9 mouse cellular contexts compared by ENCODE assay signal in the genomic region with DNA sequence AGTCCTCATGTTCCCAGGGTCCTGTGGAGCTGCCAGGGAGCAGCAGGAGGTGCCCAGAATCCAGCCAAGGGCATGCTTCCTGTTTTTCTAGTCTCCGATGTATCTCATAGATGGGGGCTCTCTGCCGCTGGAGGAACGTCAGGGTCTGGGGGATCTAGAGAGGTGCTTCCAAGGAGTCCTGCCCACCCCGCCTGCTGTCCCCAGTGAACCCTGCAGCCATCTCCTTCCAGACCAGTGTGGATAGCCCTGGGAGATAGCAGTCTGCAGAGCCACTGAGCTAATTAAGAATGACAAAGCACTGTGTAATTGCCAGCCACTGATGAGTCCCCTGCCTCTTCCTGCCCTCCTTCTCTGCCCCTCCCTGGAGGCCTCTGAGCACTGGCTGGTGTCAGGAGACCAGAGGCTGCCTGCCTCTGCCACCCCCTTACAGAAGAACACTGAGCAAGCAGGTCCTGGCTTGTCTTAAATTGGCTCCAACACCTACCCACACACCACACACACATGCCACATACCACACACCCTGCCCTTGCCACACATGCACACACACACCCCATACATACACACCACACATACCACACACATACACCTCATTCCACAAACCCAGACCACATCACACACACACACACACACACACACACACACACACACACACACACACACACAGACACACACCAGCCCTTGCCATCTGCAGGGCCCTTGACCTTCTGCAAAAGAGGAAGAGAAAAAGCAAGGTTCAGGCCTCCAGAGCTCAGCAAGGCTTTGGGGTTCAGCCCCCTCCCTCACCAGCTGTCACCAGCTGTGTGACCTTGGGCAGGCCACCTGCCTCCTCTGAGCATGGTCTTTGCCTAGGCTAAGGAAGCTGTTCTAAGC. TPM values are rescaled to one million over a fixed set of nuclear protein-coding genes. Genes with fewer than 3 reads are reported as not detected.
A peak's percentile ranks its signal among the peaks of the same experiment; 100 is the strongest.
DNase-seq lines count a peak whose midpoint lies in the region; ATAC-seq lines count a peak whose summit lies in the region.
"Had no signal": no experiment of that assay in that cellular context is flagged by ENCODE, and none has a peak within 500 bp of the region (broad histone marks: within the 10 kb centered on the region; RNA-seq: fewer than 3 reads in every experiment).

No protein-coding gene starts in this region.

- no peak overlapping the region for H3K27ac ChIP-seq in lung, embryonic 15.5 days
- peak overlapping the region; percentile 47 for H3K27ac ChIP-seq in liver, embryonic 13.5 days

- DNase-seq in lung, postnatal 36 days = no peak
- DNase-seq in cerebellum, adult 9-11 months = peak; percentile 61
- DNase-seq in liver, embryonic 13.5 days = no peak
- DNase-seq in thymus, postnatal 10 days (ENCODE audit: low spot score in 2 of 2) = peak; percentile 45 to 70
- no peak for DNase-seq in c-Kit-positive CD71-positive TER-119-positive erythroid progenitor cells, embryonic 14.5 days (ENCODE audit: low spot score)
- no peak for DNase-seq in ovary, adult 18-20 months (ENCODE audit: low spot score)
- DNase-seq in layer of hippocampus, adult 9-10 months (ENCODE audit: low spot score) = no peak
- DNase-seq: adrenal gland, postnatal 36 days had no signal

- peaks cover 28% of the 10 kb centered on the region for H3K4me1 ChIP-seq in lung, embryonic 15.5 days
- peaks cover 74% of the 10 kb centered on the region for H3K4me1 ChIP-seq in liver, embryonic 13.5 days (replicated peaks)

- H3K9ac ChIP-seq in lung, embryonic 15.5 days = no peak overlapping the region
- H3K9ac ChIP-seq in liver, embryonic 13.5 days = peak overlapping the region; percentile 26; the same call in 1 of the 2 replicates

- 0 out of 2 replicates have a peak, but pooled peaks have one; percentile 7 for ATAC-seq in lung, embryonic 15.5 days (ENCODE audit: borderline replicate concordance, extremely low read depth, low FRiP score, low TSS enrichment)
- ATAC-seq in liver, embryonic 13.5 days (ENCODE audit: low read depth) = peak; percentile 75

- WGBS in lung, embryonic 15.5 days = 36% methylated on average over 4 of the region's 4 CpGs
- 22% methylated on average over 4 of the region's 4 CpGs for WGBS in liver, embryonic 13.5 days (ENCODE audit: insufficient replicate concordance)

- peaks cover 3% of the 10 kb centered on the region; the same call in 1 of the 2 replicates for H3K27me3 ChIP-seq in lung, embryonic 15.5 days
- no peaks in the 10 kb centered on the region; the same call in 1 of the 2 replicates for H3K27me3 ChIP-seq in liver, embryonic 13.5 days

- H3K4me2 ChIP-seq in lung, embryonic 15.5 days = no peak overlapping the region
- H3K4me2 ChIP-seq in liver, embryonic 13.5 days = 0 out of 2 replicates have a peak overlapping the region, but pooled peaks have one; percentile 11

- no peaks in the 10 kb centered on the region for H3K9me3 ChIP-seq in lung, embryonic 15.5 days
- H3K9me3 ChIP-seq in liver, embryonic 13.5 days (replicated peaks) = no peaks in the 10 kb centered on the region

- H3K4me3 ChIP-seq in lung, embryonic 15.5 days = no peak overlapping the region
- H3K4me3 ChIP-seq in liver, embryonic 13.5 days (replicated peaks) = no peak overlapping the region

- H3K36me3 ChIP-seq in lung, embryonic 15.5 days = no peaks in the 10 kb centered on the region
- H3K36me3 ChIP-seq in liver, embryonic 13.5 days = no peaks in the 10 kb centered on the region

RNA-seq across cellular contexts. Expression of gene Ldlrap1, which starts 5.2 kb away (rescaled TPM):
- polyA plus RNA-seq in lung, embryonic 15.5 days (2015; fragmentation: Nextera tagmentation; extraction: Ambion mirVana) = 21.8 and 24.9 TPM in 2 replicates
- polyA plus RNA-seq in liver, embryonic 13.5 days (2015; fragmentation: Nextera tagmentation; extraction: Ambion mirVana) = 20.3 and 23.1 TPM in 2 replicates

Comparison
In these comparisons a context has a peak if more than half of its experiments do, and no peak if none do; other contexts are left out.
1. DNase-seq: peak in cerebellum, adult 9-11 months (single experiment) and thymus, postnatal 10 days (2 of 2); none in lung, postnatal 36 days (single experiment), liver, embryonic 13.5 days (single experiment), c-Kit-positive CD71-positive TER-119-positive erythroid progenitor cells, embryonic 14.5 days (single experiment), ovary, adult 18-20 months (single experiment) and layer of hippocampus, adult 9-10 months (single experiment).